Mouse (Mus musculus) hindbrain, embryonic 13.5 days (tissue): ENCODE measurements at regions not wholly inside any gene's neighbourhood (a gene's known extent, or its start where the extent isn't known, plus 50 kb on each side); places are given as distances from the start of the nearest gene placed in this dataset.

Experiments used
- ATAC-seq: fragments of 200-750 bp; cut with Nextera tagmentation; 2 replicates; pipeline ENCODE4 v1.8.0; 2017; ENCODE audit warnings: moderate TSS enrichment; ENCODE audit not compliant: low FRiP score
- H3K27ac ChIP-seq: fragments of 300-500 bp; sonication (generic); 2 replicates; pipeline ENCODE4 v1.5.1; 2015; ENCODE audit warnings: inconsistent platforms, mild to moderate bottlenecking, moderate library complexity
- H3K27me3 ChIP-seq: fragments of 300-500 bp; sonication (generic); 2 replicates; pipeline ENCODE4 v1.6.1; 2015; ENCODE audit warnings: mild to moderate bottlenecking, inconsistent platforms
- H3K36me3 ChIP-seq: fragments of 300-500 bp; sonication (generic); 2 replicates; pipeline ENCODE4 v1.6.1; 2015; ENCODE audit warnings: mild to moderate bottlenecking, inconsistent platforms
- H3K4me1 ChIP-seq: fragments of 300-500 bp; sonication (generic); replicated peaks from 2 replicates; pipeline ENCODE4 v1.6.1; 2015; ENCODE audit warnings: inconsistent platforms
- H3K4me2 ChIP-seq: fragments of 300-500 bp; sonication (generic); 2 replicates; pipeline ENCODE4 v1.6.1; 2015; ENCODE audit warnings: inconsistent platforms, mild to moderate bottlenecking, moderate library complexity
- H3K4me3 ChIP-seq: fragments of 300-500 bp; sonication (generic); 2 replicates; pipeline ENCODE4 v1.5.1; 2015; ENCODE audit warnings: mild to moderate bottlenecking, inconsistent platforms
- H3K9ac ChIP-seq: fragments of 300-500 bp; sonication (generic); 2 replicates; pipeline ENCODE4 v1.6.1; 2015; ENCODE audit warnings: mild to moderate bottlenecking, inconsistent platforms
- H3K9me3 ChIP-seq: fragments of 300-500 bp; sonication (generic); 2 replicates; pipeline ENCODE4 v1.6.1; 2016; ENCODE audit warnings: inconsistent platforms
- WGBS: fragments of 180-500 bp; shearing (Covaris S2); methylation state at CpG from one replicate; pipeline ENCODE4 v1.1.7; 2015; 5-methylcytosine and 5-hydroxymethylcytosine counted together

DNA sequence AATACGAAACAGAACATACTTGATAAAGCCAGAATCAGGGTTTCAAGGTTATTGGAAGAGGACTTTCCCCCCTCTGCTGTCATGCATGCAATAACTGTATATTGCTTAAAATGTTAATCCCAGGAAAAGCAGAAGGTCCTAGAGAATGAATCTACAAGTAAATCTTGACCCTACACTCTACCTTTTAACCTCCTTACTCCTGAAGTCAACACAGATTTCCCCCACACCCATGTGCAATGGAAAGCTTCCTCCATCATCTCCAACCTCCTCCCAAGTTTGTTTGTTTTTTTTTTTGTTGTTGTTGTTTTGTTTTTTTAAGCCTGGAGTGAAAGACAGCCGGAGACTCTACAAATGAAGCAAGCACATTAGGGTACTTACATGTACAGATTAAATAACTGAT lies 55.9 kb upstream of the Ifne start:
- Histone ChIP-seq H3K36me3 (no peaks in the 10 kb centered on the region), H3K27ac (no peak overlapping the region), H3K4me1 (0 out of 2 replicates have a peak, but pooled peaks cover 4% of the 10 kb centered on the region), H3K9me3 (no peaks in the 10 kb centered on the region), H3K9ac (no peak overlapping the region), H3K4me2 (no peak overlapping the region), H3K4me3 (no peak overlapping the region), H3K27me3 (peaks cover 43% of the 10 kb centered on the region)
- 82% methylated on average over 2 of the region's 2 CpGs for WGBS
- no peak for ATAC-seq

DNA sequence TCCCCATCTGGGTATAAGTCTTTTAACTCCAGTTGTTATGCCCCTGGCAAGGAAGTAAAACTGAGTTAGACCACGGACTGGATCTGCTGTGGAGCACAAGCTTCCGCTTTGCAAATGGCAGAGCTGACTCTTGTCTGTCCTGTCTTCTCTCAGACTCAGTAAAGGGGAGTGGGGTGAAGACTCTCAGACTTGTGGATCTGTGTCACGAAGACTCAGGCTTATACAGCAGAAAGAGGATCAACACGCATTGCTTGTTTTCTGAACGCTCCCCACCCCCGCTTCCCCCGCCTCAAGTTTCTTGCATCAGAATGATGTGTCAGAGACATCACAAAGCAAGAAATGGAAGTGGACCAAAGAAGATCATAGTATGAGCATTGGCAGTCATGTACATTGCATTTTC lies 55.3 kb upstream of the Ifne start:
- Histone ChIP-seq H3K27me3 (peaks cover 43% of the 10 kb centered on the region), H3K9me3 (no peaks in the 10 kb centered on the region), H3K4me2 (no peak overlapping the region), H3K4me1 (0 out of 2 replicates have a peak, but pooled peaks cover 4% of the 10 kb centered on the region), H3K4me3 (no peak overlapping the region), H3K27ac (no peak overlapping the region), H3K9ac (no peak overlapping the region), H3K36me3 (no peaks in the 10 kb centered on the region)
- WGBS, result 71% methylated on average over 7 of the region's 7 CpGs
- ATAC-seq, result no peak

GRCm38 (mm10) chr4:88934266-88935025 lies 54.4 kb upstream of the Ifne start:
- no peak overlapping the region for H3K27ac ChIP-seq
- H3K4me1 ChIP-seq, result 0 out of 2 replicates have a peak, but pooled peaks cover 4% of the 10 kb centered on the region
- H3K9ac ChIP-seq, result no peak overlapping the region
- peaks cover 43% of the 10 kb centered on the region for H3K27me3 ChIP-seq
- 86% methylated on average over 8 of the region's 8 CpGs for WGBS
- H3K4me3 ChIP-seq, result no peak overlapping the region
- H3K4me2 ChIP-seq, result no peak overlapping the region
- ATAC-seq, result no peak
- no peaks in the 10 kb centered on the region for H3K9me3 ChIP-seq
- H3K36me3 ChIP-seq, result no peaks in the 10 kb centered on the region

- H3K4me3 ChIP-seq, result no peak overlapping the region
- no peak for ATAC-seq
- no peak overlapping the region for H3K4me2 ChIP-seq
- no peaks in the 10 kb centered on the region for H3K36me3 ChIP-seq
- H3K27me3 ChIP-seq, result peaks cover 22% of the 10 kb centered on the region
- 92% methylated on average over 9 of the region's 9 CpGs for WGBS
- no peak overlapping the region for H3K9ac ChIP-seq
- H3K9me3 ChIP-seq, result no peaks in the 10 kb centered on the region
- no peaks in the 10 kb centered on the region for H3K4me1 ChIP-seq
- no peak overlapping the region for H3K27ac ChIP-seq
Observed at GRCm38 (mm10) chr4:88931217-88931616, 51.2 kb upstream of the Ifne start.
